Mouse (Mus musculus): ENCODE measurements around the gene Nup85.

The Nup85 gene

DNA sequence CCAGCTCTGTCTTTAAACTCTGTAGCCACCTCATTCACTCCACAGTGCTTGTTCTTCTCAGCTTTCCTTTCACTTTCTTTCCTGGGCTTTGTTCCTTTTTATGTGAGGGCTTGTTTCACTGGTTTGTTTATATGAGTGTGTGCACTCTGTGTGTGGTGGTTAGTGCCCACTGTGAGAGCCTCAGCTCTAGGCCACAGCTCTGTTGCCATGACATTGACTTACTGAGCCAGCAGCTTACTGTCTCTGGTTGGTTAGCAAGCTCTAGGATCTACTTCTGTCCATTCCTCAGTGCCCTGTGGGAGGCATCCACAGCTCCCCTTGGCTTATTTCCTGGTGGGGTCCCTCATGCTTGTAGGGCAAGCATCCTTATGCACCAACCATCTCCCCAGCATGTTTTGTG, 14.8 kb downstream of the Nup85 start:
- intact Hi-C loops (cut with DNase I), result no loop called here

GRCm38 (mm10) chr11:115582913-115583606, 18.8 kb downstream of the Nup85 start:
- intact Hi-C loops (cut with DNase I), result no loop called here

GRCm38 (mm10) chr11:115584376-115585073, 20.3 kb downstream of the Nup85 start:
- intact Hi-C loops (cut with DNase I), result no loop called here

DNA sequence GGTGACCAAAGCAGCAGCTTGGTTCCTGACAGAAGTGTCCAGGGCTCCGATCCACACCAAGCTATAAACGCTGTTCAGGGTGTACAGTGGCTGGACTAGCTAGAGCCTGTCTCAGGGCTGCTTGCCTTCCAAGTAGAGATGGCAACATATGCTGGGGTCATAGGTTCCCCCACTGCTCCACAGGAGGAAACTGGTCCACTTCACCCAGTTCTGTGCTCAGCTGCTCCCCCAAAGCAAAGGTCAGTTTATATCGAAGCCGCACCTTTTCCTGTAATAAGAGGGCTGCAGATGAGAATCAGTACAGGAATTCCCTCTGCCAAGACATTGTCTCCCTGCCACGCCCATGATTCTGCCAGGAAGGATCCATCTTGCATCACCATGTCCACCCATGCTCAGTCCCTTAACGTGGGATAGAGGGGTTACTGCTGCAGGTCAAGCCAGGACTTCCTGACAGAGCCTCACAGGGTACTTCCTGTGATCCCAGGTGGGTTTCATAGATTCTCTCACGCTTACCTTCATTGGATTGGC, 21.4 kb downstream of the Nup85 start:
- intact Hi-C loops (cut with DNase I), result no loop called here

- intact Hi-C loops (cut with DNase I), result no loop called here
These were observed 22.2 kb downstream of the Nup85 start for GRCm38 (mm10) chr11:115586403-115586802.

DNA sequence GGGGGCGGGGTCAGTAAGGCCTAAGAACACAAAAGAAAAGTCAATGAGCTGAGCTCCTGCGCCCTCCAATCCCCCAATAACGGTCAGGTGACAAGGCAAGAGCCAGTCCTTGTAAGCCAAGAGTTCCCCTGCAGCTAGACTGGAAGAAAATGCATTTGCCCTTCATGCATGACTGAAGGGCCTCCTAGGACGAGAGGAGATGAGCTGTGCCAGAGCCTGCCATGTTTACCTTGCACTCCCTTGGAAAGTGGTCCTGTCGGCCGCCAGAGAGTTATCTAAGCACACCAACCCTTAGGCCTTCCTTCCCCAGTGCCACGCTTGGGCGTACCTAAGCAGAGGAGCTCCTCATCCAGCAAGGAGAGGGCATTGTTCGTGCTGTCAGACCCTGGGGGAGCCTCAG, 23.8 kb downstream of the Nup85 start:
- intact Hi-C loops (cut with DNase I), result no loop called here

DNA sequence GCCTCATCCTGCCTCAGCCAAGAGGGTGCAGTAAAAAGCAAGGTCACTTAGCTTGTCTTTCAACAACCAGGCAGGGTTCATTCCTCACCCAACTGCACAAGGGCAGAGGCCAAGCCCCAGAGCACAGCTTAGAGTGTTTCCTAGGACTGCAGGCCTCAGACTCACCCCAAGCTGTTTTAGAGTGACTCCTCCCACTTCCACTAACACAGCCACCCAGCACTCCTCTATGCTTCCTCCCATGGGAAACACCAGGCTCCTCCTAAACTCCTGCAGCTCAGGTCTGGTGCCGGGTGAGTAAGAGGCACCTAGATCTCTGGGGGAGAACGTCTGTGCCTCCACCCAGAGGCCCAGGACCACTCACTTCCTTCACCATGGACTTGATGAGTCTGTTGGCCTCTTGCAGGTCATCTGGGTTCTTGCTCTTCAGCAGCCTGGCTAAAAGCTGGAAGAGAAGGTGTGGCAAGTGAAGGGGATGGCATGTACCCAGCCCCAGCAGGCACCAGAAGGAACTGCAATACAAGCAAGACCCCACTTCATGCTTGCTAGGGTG, 26.4 kb downstream of the Nup85 start:
- intact Hi-C loops (cut with DNase I), result no loop called here

DNA sequence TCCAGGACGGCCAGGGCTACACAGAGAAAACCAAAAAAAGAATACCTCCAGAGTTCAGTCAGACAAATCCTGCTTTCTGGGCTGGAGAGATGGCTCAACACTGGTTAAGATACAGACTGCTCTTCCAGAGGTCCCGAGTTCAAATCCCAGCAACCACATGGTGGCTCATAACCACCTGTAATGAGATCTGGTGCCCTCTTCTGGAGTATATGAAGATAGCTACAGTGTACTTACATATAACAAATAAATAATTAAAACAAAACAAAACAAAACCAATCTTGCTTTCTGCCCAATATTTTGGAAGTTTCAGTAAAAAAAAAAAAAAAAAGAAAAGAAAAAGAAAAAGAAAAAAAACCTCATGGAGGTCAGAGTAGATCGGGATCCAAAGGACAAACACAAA, 31.0 kb downstream of the Nup85 start:
- intact Hi-C loops (cut with DNase I), result loop anchor here (5.0 kb wide), 1 partner anchor 33 kb away; the partner anchor contains the start of gene Nup85

- intact Hi-C loops (cut with DNase I), result loop anchor here (5.0 kb wide), 1 partner anchor 36 kb away; the partner anchor contains the start of gene Nup85
These were observed 34.1 kb downstream of the Nup85 start for GRCm38 (mm10) chr11:115598309-115598708.

DNA sequence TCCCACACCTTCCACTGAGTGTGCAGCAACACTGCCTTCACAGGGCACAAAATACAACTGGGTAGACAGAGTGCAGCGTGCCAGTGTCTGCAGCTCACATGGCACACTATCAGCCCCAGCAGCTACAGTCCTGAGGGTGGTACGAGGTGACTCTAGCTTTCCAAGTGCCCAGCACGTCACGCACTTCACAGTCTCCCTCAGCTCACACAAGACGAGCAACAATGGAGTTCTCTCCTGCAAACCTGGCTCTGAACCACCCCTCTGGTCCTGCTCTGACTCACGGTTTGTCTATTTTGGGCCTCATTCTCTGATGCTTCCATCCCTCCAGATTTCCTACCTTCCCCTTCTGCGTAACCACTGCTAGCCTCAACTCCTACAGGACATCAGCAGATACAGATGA, 35.5 kb downstream of the Nup85 start:
- intact Hi-C loops (cut with DNase I), result loop anchor here (5.0 kb wide), 1 partner anchor 37 kb away; the partner anchor contains the start of gene Nup85

GRCm38 (mm10) chr11:115600743-115601142, 36.5 kb downstream of the Nup85 start:
- intact Hi-C loops (cut with DNase I), result no loop called here

DNA sequence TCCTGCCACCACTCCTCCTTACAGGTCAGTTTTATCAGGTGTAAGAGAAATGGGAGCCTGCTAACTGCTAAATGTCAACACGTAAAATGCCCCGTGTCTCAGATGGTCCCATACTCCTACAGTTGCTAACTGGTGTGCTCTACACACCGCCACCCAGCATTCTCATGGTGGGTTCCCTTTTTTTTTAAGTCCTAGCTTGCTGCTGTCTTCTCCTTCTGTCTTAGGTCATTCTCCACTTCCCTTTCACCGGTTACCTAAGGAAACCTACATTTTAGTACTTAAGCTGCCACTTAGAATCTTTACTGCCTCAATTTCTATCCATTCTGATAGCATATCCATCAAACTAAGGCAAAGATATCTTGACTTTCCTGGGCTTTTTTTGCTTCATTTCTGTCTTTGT, 36.9 kb downstream of the Nup85 start:
- intact Hi-C loops (cut with DNase I), result no loop called here

- intact Hi-C loops (cut with DNase I), result no loop called here
These were observed 38.9 kb downstream of the Nup85 start for GRCm38 (mm10) chr11:115603128-115603475.

DNA sequence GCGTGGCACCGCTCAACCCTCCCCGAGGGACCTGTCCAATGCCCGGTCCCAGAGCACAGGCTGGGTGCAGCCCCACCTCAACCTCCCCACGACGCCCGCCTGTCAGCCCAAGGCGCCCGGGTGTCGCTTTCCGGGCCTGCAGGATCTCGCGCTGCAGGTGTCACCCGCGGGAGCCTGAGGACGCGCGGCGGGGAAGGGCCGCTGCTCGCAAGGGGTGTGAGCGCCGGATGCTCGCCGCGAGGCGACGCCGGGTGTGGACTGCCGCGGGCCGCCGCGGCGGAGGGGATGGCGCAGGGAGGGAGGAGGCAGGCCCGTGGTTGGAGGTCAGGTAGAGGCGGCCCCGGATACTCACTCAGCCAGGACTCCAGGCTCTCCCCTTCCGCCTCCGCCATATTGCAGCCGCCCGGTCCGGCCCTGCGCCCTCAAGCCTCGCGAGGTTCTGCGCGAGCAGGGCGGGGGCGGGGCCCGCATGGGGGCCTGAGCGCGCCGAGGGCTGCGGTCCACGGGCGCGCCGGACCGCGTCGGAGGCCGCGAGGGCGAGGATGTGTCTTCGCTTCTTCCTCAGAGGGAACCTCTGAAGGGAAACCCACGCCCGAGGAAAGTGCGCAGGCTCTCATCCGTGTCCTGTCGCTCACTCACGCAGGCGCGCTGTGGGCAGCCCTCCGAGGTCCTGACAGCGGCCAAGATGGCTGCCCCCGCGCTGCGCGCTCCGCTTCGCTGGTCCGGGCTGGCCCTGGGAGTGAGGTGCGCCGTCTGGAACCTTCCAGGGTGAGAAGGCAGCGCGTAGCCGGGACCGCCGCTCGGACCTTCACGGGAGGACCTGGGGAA, 39.5 kb downstream of the Nup85 start, which contains the start of the genes Mrps7 and Gga3:
Mrps7 (plus strand) TSS at position 450 of the 828 bp plus-strand sequence.
Gga3 (minus strand) TSS at position 576 of the 828 bp plus-strand sequence.
- intact Hi-C loops (cut with DNase I), result no loop called here

GRCm38 (mm10) chr11:115604304-115604696, 40.1 kb downstream of the Nup85 start:
- intact Hi-C loops (cut with DNase I), result no loop called here

- intact Hi-C loops (cut with DNase I), result no loop called here
These were observed 42.5 kb downstream of the Nup85 start for GRCm38 (mm10) chr11:115606733-115607132.

DNA sequence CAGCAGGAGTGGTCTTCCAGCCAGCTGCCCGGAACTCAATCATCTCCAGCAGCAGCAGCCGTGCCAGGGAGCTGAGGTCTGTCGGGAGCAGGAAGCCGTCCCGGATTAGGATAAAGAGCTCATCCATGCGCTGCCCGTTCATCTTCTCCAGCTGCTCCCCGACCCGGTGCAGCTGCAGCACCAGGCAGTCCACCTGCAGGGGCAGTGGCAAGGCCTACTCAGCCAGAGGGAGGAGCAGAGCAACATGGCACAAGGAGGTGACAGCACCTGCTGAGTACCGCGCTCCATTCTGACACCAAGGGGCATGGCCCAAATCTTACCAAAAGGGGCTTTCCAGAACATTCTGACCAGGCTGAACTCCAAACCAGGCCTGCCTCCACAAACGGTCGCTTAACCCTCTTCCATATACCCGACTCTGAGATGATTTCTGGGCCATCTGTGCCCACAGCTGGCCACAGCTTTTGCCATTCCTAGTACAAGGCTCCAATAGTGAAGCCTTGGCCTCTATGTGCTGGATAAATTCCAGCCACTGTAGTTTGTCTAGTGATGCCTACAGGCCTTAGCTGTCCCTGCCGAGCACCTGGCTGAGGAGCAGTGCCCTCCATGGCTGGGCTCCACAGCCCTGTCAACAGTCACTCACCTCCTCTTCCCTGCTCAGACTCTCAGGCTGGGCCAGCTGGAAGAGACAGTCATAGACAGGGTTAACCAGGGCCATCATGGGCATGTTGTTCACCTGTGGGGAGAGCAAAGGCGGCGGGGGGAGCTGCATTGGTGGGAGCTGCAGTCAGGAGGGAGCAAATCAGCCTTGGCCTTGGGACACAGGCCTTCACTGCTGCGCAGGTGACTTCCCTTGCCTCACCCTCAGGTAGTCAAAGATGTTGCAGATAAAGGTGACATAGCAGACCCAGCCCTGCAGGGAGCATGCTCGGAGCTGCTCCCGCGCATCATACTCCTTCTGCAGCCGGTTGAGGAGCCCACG, 44.5 kb downstream of the Nup85 start:
- intact Hi-C loops (cut with DNase I), result no loop called here

DNA sequence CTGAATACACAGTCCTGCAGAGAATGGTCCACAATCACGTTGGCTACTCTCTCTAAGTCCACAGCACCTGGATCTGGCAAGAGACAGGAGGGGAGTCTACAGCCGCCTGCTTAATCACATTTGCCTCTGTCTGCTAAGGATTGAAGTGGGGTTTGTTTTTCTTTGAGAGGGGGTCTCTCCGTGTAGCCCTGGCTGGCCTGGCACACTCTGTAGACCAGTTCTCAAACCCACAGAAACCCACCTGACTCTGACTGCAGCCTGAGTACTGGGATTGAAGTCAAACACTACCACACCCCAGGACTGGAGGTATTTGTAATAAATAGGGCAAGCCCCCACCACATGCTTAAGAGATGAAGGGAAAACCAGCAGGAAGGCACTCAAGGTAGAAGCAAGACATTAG, 45.3 kb downstream of the Nup85 start:
- intact Hi-C loops (cut with DNase I), result no loop called here

DNA sequence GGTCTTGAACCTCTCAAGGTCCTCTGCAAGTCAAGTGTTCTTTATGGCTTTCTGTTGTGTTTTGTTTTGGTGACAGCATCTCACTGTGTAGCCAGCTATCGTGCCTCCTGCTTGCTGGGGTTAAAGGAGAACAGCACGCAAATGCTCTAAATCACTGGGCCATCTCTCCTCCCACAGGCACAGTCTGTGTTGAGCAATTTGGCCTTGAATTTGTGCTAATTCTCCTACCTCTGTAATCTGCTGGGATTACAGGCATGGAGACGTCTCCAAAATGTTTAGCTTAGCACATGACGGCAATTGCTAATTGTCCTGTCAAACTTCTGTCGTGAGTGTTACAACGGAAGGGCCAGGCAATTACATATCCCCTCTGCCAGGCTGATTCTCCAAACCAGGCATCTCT, 46.9 kb downstream of the Nup85 start:
- intact Hi-C loops (cut with DNase I), result no loop called here

DNA sequence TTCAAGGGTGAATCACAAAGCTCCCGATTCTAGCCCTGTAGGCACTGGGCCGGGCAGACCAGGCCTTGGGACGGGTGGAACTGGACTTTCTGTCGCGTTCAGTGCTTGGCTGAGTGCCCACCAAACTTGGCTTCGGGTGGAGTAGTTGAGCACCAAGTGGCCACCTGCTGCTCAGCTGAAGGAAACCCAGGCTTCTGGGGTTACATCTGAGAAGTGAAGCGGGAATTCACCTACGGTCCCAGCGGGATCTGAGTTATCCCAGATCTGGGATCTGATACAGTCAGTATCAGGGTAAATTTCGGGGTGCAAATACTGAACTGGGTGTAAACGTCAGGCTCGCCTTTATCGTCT, 47.8 kb downstream of the Nup85 start:
- intact Hi-C loops (cut with DNase I), result no loop called here

Measured in adrenal gland (tissue).